Mouse (Mus musculus) cerebellum, adult 2 months (tissue): Measurements from ENCODE around the gene Lrrc7.

ENCODE experiments used
- CTCF ChIP-seq: fragments of 200-500 bp; IDR thresholded peaks from 2 replicates; pipeline ENCODE4 v1.5.1; 2011; ENCODE audit warnings: low read depth, mild to moderate bottlenecking, control low read depth, low read length, moderate library complexity, borderline replicate concordance; ENCODE audit not compliant: insufficient read depth
- POLR2A ChIP-seq: fragments of 200-500 bp; IDR thresholded peaks from 2 replicates; pipeline ENCODE4 v1.6.1; 2011; ENCODE audit warnings: low read length, control low read depth, borderline replicate concordance; ENCODE audit not compliant: insufficient read depth

DNA sequence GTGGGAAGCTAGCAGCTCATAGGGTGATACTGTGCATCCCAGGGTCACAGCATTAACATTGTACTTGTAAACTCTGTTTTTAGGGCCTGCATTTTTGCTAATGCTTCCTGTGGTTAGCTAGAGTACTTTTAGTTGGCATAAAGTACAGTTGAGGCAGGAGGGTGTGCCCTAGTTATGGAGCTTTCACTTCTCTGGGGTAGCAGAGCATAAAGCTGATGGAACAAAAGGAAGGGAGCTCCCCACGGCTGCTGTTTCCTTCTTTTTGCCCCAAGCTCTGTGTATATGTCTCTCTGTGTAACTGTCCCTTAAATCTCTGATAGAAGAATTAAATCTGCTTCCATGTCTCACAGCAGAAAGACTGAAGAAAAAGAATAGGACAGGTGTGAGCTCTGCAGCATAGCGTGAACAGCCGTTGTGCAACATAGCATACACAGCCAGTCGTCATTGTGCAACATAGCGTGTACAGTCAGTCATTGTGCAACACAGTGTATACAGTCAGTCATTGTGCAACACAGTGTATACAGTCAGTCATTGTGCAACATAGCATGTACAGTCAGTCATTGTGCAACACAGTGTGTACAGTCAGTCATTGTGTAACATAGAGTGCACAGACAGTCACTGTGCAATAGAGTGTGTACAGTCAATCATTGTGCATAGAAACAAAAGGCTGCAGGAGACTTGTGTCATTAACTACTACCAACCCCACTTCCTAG, 500.1 kb downstream of the Lrrc7 start:
- no peak for TF ChIP-seq CTCF
- no peak for TF ChIP-seq POLR2A
